ENCODE assay signal across 7 mouse cellular contexts in genomic region chr10:75873543-75874170, GRCm38 (mm10). TPM values are rescaled to one million over a fixed set of nuclear protein-coding genes. Genes with fewer than 3 reads are reported as not detected.
A peak's percentile ranks its signal among the peaks of the same experiment; 100 is the strongest.
DNase-seq lines count a peak whose midpoint lies in the region; ATAC-seq and TF ChIP-seq lines count a peak whose summit lies in the region.

No protein-coding gene starts in this region.

- no peaks in the 10 kb centered on the region for H3K36me3 ChIP-seq in lung, embryonic 15.5 days
- H3K36me3 ChIP-seq in limb, embryonic 10.5 days, result no peaks in the 10 kb centered on the region
- no peaks in the 10 kb centered on the region for H3K36me3 ChIP-seq in stomach, postnatal 0 days (ENCODE audit: control insufficient read depth, insufficient read depth, low read length)

- no peak for TF ChIP-seq CTCF in stomach, postnatal 0 days (IDR thresholded peaks at IDR 0.05; ENCODE audit: low read depth)

- no peak for ATAC-seq in lung, embryonic 15.5 days (ENCODE audit: borderline replicate concordance, extremely low read depth, low FRiP score, low TSS enrichment)
- ATAC-seq in stomach, postnatal 0 days (ENCODE audit: low FRiP score, low TSS enrichment), result no peak

- 28% methylated on average over 10 of the region's 10 CpGs for WGBS in lung, embryonic 15.5 days
- 52% methylated on average over 10 of the region's 10 CpGs for WGBS in limb, embryonic 10.5 days
- 24% methylated on average over 10 of the region's 10 CpGs for WGBS in stomach, postnatal 0 days

- no peaks in the 10 kb centered on the region for H3K27me3 ChIP-seq in lung, embryonic 15.5 days
- H3K27me3 ChIP-seq in limb, embryonic 10.5 days (ENCODE audit: low read depth, poor library complexity, severe bottlenecking), result no peaks in the 10 kb centered on the region
- H3K27me3 ChIP-seq in stomach, postnatal 0 days (ENCODE audit: control insufficient read depth, insufficient read depth, low read length), result no peaks in the 10 kb centered on the region

- no peak for DNase-seq in lung, adult 18-20 months
- peak; percentile 50 for DNase-seq in embryo, embryonic 11 days
- no peak for DNase-seq in limb, embryonic 10.5 days (ENCODE audit: low spot score)
- no peak for DNase-seq in stomach, postnatal 0 days (ENCODE audit: low spot score)
- DNase-seq in layer of hippocampus, postnatal 36 days, result no peak
- no peak for DNase-seq in lung, postnatal 14 days

- peaks cover 9% of the 10 kb centered on the region; the same call in 1 of the 2 replicates for H3K4me1 ChIP-seq in lung, embryonic 15.5 days
- H3K4me1 ChIP-seq in limb, embryonic 10.5 days, result peaks cover 17% of the 10 kb centered on the region
- H3K4me1 ChIP-seq in stomach, postnatal 0 days (replicated peaks; ENCODE audit: control insufficient read depth, insufficient read depth), result no peaks in the 10 kb centered on the region

- TF ChIP-seq EP300 in stomach, postnatal 0 days (optimal IDR thresholded peaks at IDR 0.05), result no peak

- no peak overlapping the region for H3K4me3 ChIP-seq in lung, embryonic 15.5 days
- H3K4me3 ChIP-seq in limb, embryonic 10.5 days, result peak overlapping the region; percentile 50
- H3K4me3 ChIP-seq in stomach, postnatal 0 days (ENCODE audit: low read depth, low read length), result no peak overlapping the region

- no peak overlapping the region for H3K9ac ChIP-seq in lung, embryonic 15.5 days
- H3K9ac ChIP-seq in stomach, postnatal 0 days (ENCODE audit: low read length), result no peak overlapping the region

- H3K4me2 ChIP-seq in lung, embryonic 15.5 days, result peak overlapping the region; percentile 62
- H3K4me2 ChIP-seq in stomach, postnatal 0 days (replicated peaks; ENCODE audit: low read depth), result peak overlapping the region; percentile 42; the same call in 1 of the 2 replicates

- no peak overlapping the region for H3K27ac ChIP-seq in lung, embryonic 15.5 days
- H3K27ac ChIP-seq in limb, embryonic 10.5 days, result peak overlapping the region; percentile 86
- H3K27ac ChIP-seq in stomach, postnatal 0 days (replicated peaks), result peak overlapping the region; percentile 67

- H3K9me3 ChIP-seq in lung, embryonic 15.5 days, result no peaks in the 10 kb centered on the region
- H3K9me3 ChIP-seq in limb, embryonic 10.5 days (replicated peaks), result no peaks in the 10 kb centered on the region
- no peaks in the 10 kb centered on the region for H3K9me3 ChIP-seq in stomach, postnatal 0 days (ENCODE audit: control insufficient read depth, low read length)

RNA-seq across cellular contexts. Expression of gene Mif, which starts 13.6 kb away (rescaled TPM):
- 1,625 and 1,841 TPM in 2 replicates for polyA plus RNA-seq in lung, embryonic 15.5 days (2015; fragmentation: Nextera tagmentation; extraction: Ambion mirVana)
- 3,225 and 4,131 TPM in 2 replicates for polyA plus RNA-seq in limb, embryonic 10.5 days (2016; fragmentation: Nextera tagmentation; extraction: Ambion mirVana)
- 805 and 984 TPM in 2 replicates for polyA plus RNA-seq in stomach, postnatal 0 days (2015; fragmentation: Nextera tagmentation; extraction: Ambion mirVana)
- total RNA-seq in layer of hippocampus, postnatal 36 days (2021), result 100 to 1,000 TPM; 432 to 467 TPM

RNA-seq across cellular contexts. Expression of gene Derl3, which starts 19.6 kb away (rescaled TPM):
- 1.8 and 2.5 TPM in 2 replicates for polyA plus RNA-seq in lung, embryonic 15.5 days (2015; fragmentation: Nextera tagmentation; extraction: Ambion mirVana)
- polyA plus RNA-seq in limb, embryonic 10.5 days (2016; fragmentation: Nextera tagmentation; extraction: Ambion mirVana), result 3.1 and 3.8 TPM in 2 replicates
- 23.6 and 32.3 TPM in 2 replicates for polyA plus RNA-seq in stomach, postnatal 0 days (2015; fragmentation: Nextera tagmentation; extraction: Ambion mirVana)
- 1 to 10 TPM; 4.7 to 9.1 TPM for total RNA-seq in layer of hippocampus, postnatal 36 days (2021)

RNA-seq across cellular contexts. Expression of gene Gstt2, which starts 36.4 kb away (rescaled TPM):
- polyA plus RNA-seq in lung, embryonic 15.5 days (2015; fragmentation: Nextera tagmentation; extraction: Ambion mirVana), result 37.3 and 39.1 TPM in 2 replicates
- 4.9 and 6.5 TPM in 2 replicates for polyA plus RNA-seq in limb, embryonic 10.5 days (2016; fragmentation: Nextera tagmentation; extraction: Ambion mirVana)
- polyA plus RNA-seq in stomach, postnatal 0 days (2015; fragmentation: Nextera tagmentation; extraction: Ambion mirVana), result 77.4 and 81.0 TPM in 2 replicates
- total RNA-seq in layer of hippocampus, postnatal 36 days (2021), result 1 to 10 TPM; 2.5 to 3.4 TPM

RNA-seq across cellular contexts. Expression of gene Smarcb1, which starts 47.8 kb away (rescaled TPM):
- polyA plus RNA-seq in lung, embryonic 15.5 days (2015; fragmentation: Nextera tagmentation; extraction: Ambion mirVana), result 205 and 213 TPM in 2 replicates
- 285 and 294 TPM in 2 replicates for polyA plus RNA-seq in limb, embryonic 10.5 days (2016; fragmentation: Nextera tagmentation; extraction: Ambion mirVana)
- polyA plus RNA-seq in stomach, postnatal 0 days (2015; fragmentation: Nextera tagmentation; extraction: Ambion mirVana), result 81.9 and 82.8 TPM in 2 replicates
- 10 to 100 TPM; 81.4 to 86.0 TPM for total RNA-seq in layer of hippocampus, postnatal 36 days (2021)

RNA-seq across cellular contexts. Expression of gene Gstt4, which starts 51.3 kb away (rescaled TPM):
- not detected in 2 replicates for polyA plus RNA-seq in lung, embryonic 15.5 days (2015; fragmentation: Nextera tagmentation; extraction: Ambion mirVana)
- not detected in 2 replicates for polyA plus RNA-seq in limb, embryonic 10.5 days (2016; fragmentation: Nextera tagmentation; extraction: Ambion mirVana)
- not detected in 2 replicates for polyA plus RNA-seq in stomach, postnatal 0 days (2015; fragmentation: Nextera tagmentation; extraction: Ambion mirVana)
- not detected for total RNA-seq in layer of hippocampus, postnatal 36 days (2021)
